Comparison of ENCODE assay signal across 17 mouse cellular contexts in the genomic region with DNA sequence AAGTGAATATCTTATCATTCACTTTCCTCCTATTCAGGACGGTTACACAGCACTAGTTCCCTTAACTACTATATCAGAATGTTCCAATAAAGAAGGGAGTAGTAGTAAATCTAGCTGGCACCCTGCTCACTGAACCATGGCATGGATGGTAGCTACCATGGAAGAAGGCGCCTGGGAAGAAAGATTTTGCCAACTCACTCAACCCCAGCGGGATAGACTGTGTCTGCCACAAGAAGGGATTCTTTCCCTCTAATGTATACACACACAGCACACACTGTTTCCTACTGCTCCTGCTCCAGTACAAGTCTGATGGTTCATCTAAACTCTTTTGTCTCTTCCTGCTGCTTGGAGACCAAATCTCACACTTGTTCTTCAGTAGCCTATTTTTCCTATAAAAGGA.
"Had no signal": no experiment of that assay in that cellular context is flagged by ENCODE, and none has a peak within 500 bp of the region (broad histone marks: within the 10 kb centered on the region; RNA-seq: fewer than 3 reads in every experiment).

No protein-coding gene starts in this region.

- H3K36me3 ChIP-seq: lung, embryonic 15.5 days; midbrain, embryonic 13.5 days; midbrain, embryonic 15.5 days; neural tube, embryonic 12.5 days; stomach, embryonic 15.5 days had no signal

- ATAC-seq: lung, postnatal 0 days; midbrain, embryonic 13.5 days; midbrain, embryonic 15.5 days had no signal

- H3K4me3 ChIP-seq: lung, embryonic 15.5 days; megakaryocyte, embryonic 14.5 days; midbrain, embryonic 13.5 days; midbrain, embryonic 15.5 days; neural tube, embryonic 12.5 days; stomach, embryonic 15.5 days had no signal

- DNase-seq: lung, adult 2 months; lung, postnatal 14 days; lung, postnatal 36 days; right cerebral cortex, postnatal 14 days; thymus, adult 2 months; thymus, postnatal 25 days; thymus, postnatal 4 days had no signal

- H3K4me1 ChIP-seq: megakaryocyte, embryonic 14.5 days; midbrain, embryonic 15.5 days; stomach, embryonic 15.5 days had no signal

- H3K9ac ChIP-seq: lung, embryonic 15.5 days; midbrain, embryonic 13.5 days; midbrain, embryonic 15.5 days; neural tube, embryonic 12.5 days; stomach, embryonic 15.5 days had no signal

- H3K27me3 ChIP-seq: lung, embryonic 15.5 days; midbrain, embryonic 13.5 days; midbrain, embryonic 15.5 days; neural tube, embryonic 12.5 days; stomach, embryonic 15.5 days had no signal

- H3K4me2 ChIP-seq: lung, embryonic 15.5 days; midbrain, embryonic 11.5 days; midbrain, embryonic 13.5 days; midbrain, embryonic 15.5 days; neural tube, embryonic 12.5 days; stomach, embryonic 15.5 days had no signal

- H3K9me3 ChIP-seq: lung, embryonic 15.5 days; megakaryocyte, embryonic 14.5 days; midbrain, embryonic 13.5 days; midbrain, embryonic 15.5 days; neural tube, embryonic 12.5 days; stomach, embryonic 15.5 days had no signal

- H3K27ac ChIP-seq: lung, embryonic 15.5 days; macrophage; midbrain, embryonic 13.5 days; midbrain, embryonic 15.5 days; neural tube, embryonic 12.5 days; stomach, embryonic 15.5 days; stomach, postnatal 0 days had no signal
